Mouse (Mus musculus): ENCODE results near the gene Tor1aip2.
"Not testable (repeated sequence)": the region's sequence is repeated elsewhere in the genome, so short reads cannot be mapped to it uniquely, and the experiment has no call there.

Tor1aip2 gene

DNA sequence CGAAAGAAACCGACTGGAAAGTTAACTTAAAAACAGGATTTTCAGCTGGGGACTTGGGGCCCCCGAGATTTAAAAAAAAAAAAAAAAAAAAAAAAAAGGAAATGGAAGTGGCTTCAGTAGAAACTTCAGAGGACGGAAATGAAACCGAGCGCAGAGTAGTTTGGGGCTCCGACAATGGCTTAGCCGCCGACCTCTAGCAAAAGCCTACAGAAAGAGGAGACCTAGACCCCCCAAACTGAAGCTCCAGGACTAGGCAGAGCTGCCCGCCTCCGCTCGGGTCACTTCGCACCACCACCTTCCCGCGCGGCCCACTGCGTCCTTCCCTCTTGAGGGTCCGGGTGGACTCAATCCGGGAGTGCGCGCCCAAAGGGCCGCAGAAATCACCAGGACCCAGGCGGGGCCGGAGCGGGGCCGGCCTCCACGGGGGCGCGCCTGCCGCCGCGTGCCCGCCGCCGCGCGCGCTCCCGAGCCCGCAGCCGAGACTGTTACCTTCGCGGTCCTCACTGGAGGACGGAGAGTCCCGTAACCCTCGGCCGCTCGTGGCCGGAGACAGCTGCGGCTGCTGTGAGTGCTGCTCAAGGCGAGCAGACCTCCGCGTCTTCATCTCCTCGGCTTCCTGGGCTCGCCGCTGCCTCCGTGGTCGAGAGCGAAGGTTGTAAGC lies at the start of gene Tor1aip2:
Gene Tor1aip2 (plus strand): TSS at position 135 of the 661 bp plus-strand sequence.
- in situ Hi-C loops (cut with MboI, MseI) = no loop called here

DNA sequence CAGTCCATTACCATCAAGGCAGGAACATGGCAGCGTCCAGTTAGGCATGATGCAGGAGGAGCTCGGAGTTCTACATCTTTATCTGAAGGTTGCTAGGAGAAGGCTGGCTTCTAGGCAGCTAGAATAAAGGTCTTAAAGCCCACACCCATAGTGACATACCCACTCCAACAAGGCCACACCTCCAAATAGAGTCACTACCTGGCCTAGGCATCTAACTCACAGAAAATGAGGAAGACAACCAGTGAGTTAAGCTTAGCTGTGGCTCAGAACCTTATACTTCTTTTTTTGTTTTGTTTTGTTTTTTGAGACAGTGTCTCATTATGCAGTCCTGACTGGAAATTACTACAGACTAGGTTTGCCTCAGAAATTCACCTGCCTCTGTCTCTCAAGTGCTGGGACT lies 47.6 kb upstream of the Tor1aip2 start:
- in situ Hi-C loops (cut with MboI, MseI) = no loop called here

DNA sequence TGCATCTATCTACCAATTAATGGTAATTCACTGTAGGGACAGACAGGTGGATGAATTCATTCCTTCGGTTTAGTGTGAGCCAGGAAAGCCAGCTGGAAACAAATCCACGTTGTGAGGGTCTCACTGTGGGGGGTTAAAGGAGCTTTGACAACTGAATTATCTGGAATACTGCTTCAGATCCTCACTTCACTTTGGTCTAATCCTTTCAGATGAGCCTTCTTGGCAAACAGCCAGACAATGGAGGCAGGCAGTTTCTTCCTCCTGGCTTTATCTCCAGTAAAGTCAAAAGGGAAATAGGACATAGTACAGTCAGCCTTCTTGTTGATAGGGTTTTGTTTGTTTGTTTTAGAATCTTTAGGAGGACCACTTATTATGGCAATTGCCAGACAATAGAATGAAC lies 45.8 kb upstream of the Tor1aip2 start:
- in situ Hi-C loops (cut with MboI, MseI) = no loop called here

DNA sequence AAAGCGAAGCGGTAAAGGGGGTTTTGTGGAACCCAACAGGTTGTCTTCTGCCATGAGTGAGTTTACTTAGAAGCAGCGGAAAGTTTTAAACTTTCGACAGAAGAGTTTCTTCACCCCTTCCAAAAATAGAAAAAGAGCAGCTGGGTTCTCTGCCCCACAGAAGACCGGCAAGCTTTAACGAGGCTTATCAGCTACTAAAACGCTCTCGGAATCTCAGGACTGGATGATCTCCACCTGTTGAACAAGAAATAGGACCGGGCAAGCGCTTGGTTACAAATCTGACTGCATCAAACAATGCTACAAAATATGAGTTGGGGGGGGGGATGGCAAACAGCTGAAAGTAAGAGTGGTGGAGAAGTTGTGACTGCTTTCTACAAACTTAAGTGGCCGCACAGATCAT lies 44.8 kb upstream of the Tor1aip2 start:
- in situ Hi-C loops (cut with MboI, MseI) = no loop called here

DNA sequence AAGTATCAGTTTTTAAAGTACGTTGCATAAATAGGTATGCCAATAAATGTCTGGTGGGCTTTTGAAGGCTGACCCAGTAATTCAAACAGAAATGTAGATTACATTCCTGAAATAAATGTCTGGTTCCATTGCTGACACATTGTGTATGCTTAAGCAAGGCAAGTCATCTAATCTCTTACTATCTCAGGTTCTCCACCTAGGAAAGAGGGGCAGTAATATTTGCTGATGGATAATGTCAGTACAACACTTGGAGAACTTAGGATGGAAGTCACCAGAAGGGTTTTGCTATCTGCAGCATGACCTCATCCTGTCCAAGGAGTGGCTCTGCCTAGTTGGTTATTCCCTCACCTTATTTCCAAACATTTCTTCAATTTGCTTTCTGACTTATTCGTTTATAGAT lies 40.7 kb upstream of the Tor1aip2 start:
- in situ Hi-C loops (cut with MboI, MseI) = no loop called here

DNA sequence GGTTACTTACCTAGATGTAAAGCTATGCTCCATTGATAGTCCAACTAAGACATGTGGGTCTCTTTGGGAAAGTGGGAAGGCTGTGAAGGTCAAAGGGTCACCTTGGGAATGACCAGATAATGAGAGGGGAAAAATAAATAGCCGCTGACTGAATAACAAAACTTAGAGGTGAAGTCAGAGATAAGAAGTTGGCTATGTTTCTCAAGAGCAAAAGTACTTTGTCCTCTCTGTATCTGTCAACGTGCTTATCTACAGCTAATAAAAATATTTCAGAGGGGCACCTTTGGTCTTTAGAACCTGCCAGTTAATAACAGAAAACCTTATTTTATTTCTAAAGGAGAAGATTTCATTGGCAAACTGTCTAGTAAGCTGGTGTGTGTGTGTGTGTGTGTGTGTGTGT lies 39.6 kb upstream of the Tor1aip2 start:
- in situ Hi-C loops (cut with MboI, MseI) = no loop called here

DNA sequence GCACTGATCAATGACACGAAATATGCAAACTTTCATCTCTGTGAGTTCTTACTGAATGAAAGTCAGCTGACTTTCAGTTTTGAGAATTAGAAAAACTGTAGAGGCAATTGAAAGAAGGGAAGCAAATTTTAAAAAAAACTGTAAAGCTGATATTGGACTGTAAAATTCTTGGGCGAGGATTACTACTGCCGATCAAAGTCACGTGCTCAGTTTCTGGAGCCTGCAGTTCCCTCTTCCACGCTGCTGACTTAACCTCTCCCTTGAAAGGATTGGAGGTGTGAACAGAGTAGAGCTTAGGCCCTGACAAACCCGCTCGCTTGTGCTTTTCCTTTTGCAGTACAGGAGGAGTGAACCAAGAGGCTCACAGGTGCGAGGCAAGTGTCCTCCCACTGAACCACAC lies 32.8 kb upstream of the Tor1aip2 start:
- in situ Hi-C loops (cut with MboI, MseI) = no loop called here

DNA sequence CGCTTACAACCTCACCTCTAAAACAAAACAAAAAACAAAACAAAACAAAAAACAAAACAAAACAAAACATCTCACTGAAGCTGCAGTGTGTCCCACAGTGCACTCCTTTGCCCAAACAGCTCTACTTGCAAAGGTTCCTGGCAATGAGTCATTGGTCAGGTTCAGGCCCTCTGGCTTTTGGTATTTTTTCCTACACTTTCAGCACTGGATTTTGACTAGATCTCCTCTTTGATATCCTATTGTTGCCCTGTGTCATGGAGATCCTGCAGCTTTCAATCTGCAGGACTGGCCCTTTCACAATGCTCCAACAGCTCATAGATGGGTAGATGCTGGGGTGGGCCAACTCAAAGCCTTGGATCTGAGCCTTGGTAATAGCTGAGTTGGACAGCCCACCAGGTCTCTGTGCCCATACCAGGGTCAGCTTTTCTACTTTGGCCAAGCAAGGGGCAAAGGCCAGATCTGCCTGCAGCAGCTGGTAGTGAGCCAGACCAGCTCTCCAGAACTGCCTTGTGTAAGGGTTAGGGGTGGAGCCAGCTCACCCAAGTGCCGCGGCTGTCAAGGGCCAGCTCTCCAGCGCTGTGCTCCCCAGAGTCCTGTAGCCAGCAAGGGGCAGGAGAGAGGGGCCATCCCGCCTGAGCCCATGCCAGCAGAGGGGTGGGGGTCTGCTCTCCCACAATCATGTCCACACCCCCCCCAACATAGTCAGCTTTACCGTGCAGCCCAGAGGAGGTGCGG lies 31.8 kb upstream of the Tor1aip2 start:
- in situ Hi-C loops (cut with MboI, MseI) = no loop called here

DNA sequence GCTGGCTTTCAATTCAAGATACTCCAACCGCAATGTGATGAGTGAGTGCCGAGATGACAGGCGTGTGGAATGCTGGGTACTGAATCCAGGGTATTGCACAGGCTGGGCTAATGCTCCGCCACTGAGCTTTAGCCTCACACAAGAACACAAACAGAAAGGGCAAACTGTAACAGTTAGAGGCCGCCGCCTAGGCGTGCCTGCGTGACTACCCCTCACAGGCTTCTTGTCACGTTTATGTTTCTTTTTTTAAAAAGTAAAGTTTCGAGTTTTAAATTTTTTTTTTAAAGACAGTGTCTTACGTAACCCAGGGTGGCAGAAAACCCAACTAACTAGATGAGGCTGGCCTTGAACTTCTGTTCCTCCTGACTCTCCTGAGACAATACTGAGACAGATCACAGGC lies 29.3 kb upstream of the Tor1aip2 start:
- in situ Hi-C loops (cut with MboI, MseI) = no loop called here

DNA sequence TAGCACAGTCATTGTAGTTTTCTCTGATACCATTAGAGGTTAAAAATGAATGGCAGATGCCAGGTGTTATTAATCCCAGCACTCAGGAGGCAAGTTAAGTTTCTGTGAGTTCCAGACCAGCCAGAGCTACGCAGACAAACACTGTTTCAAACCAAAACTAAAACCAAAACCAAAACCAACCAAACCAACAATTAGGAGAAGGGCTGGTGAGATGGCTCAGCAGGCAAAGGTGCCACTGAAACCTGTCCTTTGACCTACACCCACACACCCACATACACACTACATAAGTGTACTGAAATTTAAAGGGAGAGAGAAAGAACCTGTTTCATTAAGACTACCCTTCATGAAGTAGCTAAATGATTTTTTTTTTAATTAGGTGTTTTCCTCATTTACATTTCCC lies 26.2 kb upstream of the Tor1aip2 start:
- in situ Hi-C loops (cut with MboI, MseI) = no loop called here

DNA sequence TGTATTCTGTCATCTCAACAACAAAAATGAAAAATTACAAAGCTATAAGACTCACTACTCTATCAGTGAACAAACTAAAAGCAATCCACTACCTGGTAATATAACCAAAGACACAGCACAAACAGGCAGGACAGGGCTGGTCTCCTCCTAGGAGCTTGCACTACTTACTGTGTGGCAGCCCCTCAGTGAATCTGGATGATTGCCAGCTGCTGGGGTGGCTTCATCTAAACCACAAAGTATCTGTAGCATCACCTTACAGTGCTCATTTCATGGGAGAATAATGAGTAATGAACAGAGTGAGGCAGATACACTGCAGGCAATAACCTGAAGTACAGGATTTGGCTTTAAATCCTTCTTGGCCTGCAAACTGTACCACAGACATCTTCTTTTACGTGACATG lies 15.4 kb upstream of the Tor1aip2 start:
- in situ Hi-C loops (cut with MboI, MseI) = no loop called here

DNA sequence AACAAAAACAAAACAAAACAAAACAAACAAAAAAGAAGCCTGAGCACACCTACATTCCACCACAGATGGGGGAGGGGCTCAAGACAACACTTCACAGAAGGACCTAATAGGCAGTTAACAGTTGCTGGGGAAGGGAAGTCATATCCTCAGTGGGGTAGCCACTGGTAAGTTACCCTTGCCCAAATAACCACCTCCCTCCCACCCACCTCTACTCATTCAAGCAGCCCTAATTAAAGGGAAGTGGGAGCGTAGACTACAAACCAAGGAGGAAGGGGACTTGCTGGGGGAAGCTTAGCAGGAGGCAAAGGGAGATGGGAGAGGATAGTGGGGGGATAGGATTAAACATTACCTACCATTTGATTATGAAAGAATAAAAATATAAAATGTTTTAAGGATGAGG lies 14.8 kb upstream of the Tor1aip2 start:
- in situ Hi-C loops (cut with MboI, MseI) = no loop called here

DNA sequence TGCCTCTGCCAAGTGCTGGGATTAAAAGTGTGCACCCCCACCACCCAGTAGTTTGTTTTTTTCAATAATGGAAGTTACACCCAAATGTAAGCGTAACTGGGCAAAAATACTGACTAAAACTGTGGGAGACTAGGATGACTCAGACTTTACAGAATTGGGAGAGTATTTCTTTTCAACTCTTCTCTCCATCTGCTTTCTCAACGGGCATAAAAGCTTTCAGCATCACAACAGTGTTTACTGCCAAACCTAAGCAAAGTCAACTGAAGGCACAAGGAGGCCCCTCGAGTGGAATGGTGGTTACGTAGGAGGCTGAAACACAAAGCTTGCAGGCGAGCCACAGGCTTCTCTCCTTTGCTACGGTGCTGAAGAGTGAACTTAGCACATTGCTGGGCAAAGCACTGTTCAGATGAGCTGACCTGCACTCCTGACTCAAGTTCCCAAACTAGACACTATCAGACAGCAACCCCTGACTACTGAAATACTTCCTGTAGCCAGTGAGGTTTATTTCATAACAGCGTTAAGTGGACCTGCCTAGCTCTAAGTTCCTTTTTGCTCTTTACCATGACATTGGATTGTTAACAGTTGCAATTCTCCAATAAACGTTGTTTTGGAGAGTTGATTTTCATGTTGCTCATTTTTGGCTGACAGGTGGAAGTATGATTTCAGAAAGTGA lies 10.2 kb upstream of the Tor1aip2 start:
- in situ Hi-C loops (cut with MboI, MseI) = no loop called here

DNA sequence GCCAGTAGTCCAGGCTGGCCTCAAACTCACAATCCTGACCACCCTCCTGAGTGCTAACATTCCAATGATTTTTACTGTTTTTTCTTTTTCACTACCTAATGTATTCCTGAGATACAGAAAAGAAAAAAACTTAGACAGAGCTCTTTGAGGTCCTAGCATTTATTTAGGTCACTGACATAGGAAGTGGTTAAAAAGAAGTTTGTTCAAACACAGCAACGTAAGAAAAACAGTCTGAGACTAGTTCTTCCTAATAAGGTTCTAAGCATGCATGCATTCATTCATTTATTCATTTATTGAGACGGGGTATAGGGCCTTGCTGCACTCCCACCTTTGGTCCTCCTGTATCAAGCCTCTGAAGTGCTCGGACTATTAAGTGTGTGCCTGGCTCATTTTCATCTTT lies 7.4 kb upstream of the Tor1aip2 start:
- in situ Hi-C loops (cut with MboI, MseI) = no loop called here

DNA sequence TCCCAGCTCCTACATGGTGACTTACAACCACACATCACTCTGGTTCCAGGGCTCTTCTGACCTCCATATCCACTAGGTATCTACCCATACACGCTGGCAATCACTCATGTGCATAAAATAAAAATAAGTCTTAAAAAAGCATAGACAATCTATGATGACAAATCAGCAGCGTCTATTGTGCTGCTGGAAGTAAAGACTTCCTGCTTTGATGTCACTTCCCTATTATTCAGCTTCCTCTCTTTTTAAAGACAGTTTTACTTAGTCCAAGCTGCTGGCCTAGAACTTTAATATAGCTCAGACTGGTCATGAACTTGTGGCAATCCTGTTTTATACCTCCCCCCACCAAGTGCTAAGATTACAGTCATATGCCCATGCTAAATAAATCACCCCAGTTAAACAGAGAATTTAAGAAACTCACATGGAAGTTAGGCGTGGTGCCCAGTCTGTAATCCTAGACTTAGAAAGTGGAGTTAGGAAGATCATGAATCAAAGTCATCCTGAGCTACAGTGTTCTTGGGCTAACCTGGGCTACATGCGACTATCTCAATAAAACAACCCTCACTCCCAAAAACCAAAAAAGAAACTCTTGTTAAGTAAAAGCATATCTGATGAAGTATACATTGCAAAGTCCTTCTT lies 6.7 kb upstream of the Tor1aip2 start:
- in situ Hi-C loops (cut with MboI, MseI) = no loop called here

DNA sequence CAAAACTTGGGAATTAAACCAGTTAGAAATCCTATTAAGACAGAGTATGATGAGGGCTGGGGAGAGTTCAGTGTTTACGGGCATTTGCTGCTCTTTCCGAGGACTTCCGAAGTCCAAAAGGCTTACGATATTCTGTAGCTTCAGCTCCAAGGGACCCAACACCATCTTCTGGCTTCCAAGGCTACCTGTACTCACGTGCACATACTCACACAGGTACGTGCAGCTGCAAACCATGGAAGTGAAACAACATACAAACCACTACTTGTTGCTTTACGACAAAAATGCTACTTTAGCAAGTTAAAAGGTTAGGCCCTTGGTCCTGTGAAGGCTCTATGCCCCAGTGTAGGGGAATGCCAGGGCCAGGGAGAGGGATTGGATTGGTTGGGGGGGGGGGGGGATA lies 1.3 kb upstream of the Tor1aip2 start:
- in situ Hi-C loops (cut with MboI, MseI) = no loop called here

DNA sequence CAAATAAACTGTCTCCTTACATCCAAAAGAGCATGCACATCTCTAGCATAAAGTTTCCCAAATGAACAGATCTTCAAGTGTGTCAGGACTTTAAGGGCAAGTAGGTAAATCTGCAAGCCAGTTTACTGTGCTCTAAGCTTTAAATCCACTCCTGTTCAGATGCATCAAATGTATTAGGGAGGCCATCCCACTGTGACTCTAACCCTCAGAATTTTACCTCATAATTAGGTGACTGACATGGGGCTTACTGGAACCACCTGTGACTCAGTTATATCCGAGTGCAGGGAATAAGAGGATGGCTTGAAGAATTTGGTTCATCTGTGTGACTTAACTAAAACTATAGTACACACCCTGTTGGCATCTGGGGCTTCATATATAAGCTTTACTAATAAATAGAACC lies 542 bp upstream of the Tor1aip2 start:
- in situ Hi-C loops (cut with MboI, MseI) = no loop called here

DNA sequence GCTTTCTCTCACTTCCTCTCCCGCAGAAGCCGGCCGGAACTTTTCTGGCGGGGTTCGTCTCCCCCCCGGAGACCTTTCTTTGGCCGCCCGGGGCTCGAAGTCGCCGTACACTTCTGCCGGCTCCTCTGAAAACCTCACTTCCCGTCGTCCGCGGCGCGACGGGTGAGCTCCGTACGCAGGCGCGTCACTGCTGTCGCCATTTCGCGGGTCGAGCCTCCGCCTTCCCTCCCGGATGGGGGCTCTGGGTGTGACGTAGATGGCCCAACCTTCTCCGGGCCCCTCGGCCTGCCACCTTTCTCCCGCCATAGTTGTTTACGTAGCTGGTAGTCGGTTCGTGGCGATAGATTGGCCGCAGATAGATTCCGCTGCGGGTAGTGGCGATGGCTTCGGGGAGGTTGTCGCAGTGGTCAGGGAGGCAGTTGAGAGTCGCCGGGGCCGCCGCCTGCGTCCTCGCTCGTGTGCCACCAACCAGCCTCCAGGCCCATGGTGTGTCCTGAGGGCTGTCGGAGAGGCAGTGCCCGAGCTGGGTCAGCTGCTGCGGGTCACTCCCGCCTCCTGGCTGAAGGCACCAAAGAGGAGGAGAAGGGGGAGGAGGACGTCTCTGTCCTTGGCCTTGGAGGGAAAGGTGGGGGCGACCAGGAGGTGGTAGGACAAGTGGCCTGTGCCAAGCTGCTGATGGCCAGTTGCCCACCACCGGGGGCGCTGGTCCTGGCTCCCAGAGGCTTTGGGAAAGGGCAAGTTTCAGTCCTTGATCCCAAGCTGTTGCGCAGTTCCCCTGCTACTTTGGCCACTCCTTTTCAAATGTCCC lies 931 bp downstream of the Tor1aip2 start, which contains the start of gene Tor1aip1:
Gene Tor1aip1 (minus strand): TSS at position 551 of the 808 bp plus-strand sequence.
- in situ Hi-C loops (cut with MboI, MseI) = no loop called here

DNA sequence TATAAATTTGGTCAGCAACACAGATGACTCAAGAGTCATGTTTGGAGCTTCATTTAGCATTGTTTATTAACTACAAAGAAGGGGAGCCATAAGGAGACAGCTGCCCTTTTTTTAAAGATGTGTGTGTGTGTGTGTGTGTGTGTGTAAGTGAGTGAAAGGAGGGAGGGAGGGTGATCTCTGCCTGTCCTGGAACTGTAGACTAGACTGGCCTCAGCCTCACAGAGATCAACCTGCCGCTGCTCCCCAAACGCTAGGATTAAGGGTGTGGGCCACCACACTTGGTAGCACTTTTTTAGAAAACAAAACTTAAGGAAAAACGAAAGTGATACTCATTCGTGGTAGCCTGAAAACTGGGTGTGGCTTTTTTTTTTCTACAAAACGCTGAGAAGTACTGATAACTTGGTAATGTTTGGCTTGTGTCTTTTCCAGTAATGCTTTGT lies 2.0 kb downstream of the Tor1aip2 start:
- in situ Hi-C loops (cut with MboI, MseI) = no loop called here

DNA sequence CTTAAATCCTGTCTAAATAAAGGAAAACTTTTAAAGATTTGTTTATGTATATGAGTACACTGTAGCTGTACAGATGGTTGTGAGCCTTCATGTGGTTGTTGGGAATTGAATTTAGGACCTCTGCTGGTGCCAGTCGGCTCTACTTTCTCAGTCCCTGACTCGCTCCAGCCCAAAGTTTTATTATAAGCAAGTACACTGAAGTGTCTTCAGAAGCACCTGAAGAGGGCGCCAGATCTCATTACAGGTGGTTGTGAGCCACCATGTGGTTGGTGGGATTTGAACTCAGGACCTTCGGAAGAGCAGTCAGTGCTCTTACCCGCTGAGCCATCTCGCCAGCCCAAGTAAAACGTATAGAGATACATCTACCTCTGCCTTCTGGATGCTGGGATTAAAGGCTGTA lies 4.8 kb downstream of the Tor1aip2 start:
- in situ Hi-C loops (cut with MboI, MseI) = not testable (repeated sequence)

DNA sequence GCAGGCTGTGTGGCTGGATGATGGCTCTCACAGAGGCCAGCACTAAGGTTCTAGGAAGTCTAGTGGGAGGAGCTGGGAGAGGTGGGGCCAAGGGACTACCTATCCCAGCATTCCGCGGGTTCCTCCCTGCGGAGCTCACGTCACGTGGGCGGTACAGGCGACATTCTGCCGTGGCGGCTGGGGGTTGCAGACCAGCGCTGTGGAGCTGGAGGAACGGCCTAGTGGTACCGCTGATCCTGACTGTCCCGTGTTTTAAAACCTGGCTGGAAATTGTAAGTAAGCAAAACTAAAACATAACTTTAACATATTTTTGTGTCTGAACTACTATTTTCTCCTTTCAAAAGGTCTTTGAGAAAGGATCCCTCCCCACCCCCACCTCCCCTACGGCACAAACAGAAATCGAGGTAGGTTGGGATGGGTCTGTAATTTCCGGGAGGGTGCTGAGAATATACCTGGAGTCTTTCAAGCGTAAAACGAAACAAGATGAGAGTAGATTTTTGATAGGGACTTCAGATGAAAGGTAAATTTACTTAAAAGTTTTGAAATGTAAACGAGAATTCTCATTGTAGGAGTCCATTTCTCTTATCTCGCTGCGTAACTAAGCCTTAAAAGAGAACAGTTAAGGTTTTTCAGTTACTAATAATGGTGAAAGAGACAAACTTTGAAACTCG lies 5.7 kb downstream of the Tor1aip2 start:
- in situ Hi-C loops (cut with MboI, MseI) = no loop called here
